Mouse (Mus musculus) skeletal muscle tissue, postnatal 0 days (tissue): ENCODE data around the gene Cfap99. TPM values are rescaled to one million over a fixed set of nuclear protein-coding genes. Genes with fewer than 3 reads are reported as not detected.

Experiments used
- polyA plus RNA-seq: library from polyadenylated mRNA; unstranded; fragments of >200 nt; fragmentation: Nextera tagmentation; extraction: Ambion mirVana; gene quantifications from 2 replicates; pipeline ENCODE4 v1.2.1, GENCODE M21; 2015

The Cfap99 gene
- not detected in 2 replicates for polyA plus RNA-seq

DNA sequence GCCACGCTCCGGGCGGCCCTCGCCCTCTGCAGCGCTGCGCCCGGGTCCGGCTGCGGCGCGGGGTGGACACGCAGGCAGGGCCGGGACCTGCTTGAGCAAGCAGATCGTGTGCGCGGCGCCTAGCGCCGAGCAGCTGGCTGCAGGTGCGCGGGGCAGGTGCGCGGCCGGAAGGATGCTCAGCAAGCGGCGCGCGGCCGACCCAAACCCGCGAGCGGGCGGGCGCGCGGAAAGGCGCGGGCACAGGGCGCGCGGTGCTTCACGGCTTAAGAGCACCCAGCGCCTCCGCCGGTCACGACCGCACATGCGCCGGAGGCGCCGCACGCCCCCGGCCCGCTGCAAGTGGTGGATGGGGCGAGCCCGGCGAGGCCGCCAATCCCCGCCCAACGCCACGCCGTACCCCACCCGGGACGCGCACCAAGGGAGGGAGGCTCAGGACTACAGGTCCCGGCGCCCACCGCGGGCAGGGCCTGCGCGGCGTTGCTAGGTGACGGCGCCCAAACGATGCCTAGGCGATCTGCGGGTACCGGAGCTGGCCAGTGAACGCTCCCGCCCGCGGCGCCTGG is at the start of gene Cfap99, which contains the start of gene Zfyve28:
Cfap99 (plus strand) TSS at position 447 of the 563 bp plus-strand sequence.
Zfyve28 (minus strand) TSS at position 296 of the 563 bp plus-strand sequence.

GRCm38 (mm10) chr5:34336097-34336774 is 47.8 kb downstream of the Cfap99 start, which contains the start of gene Rnf4:
Gene Rnf4, plus strand, starts transcription at chr5:34336289.

GRCm38 (mm10) chr5:34369341-34370021 is 81.1 kb downstream of the Cfap99 start, which contains the start of gene Fam193a:
Gene Fam193a, plus strand, starts transcription at chr5:34369933.

Other genes starting within 250 kb of the Cfap99 start
- gene Poln, start 119.2 kb upstream of the Cfap99 start, polyA plus RNA-seq: 3.9 and 7.0 TPM in 2 replicates
- gene Haus3, start 119.1 kb upstream of the Cfap99 start, polyA plus RNA-seq: 8.8 and 12.1 TPM in 2 replicates
- gene Mxd4, start 100.9 kb upstream of the Cfap99 start, polyA plus RNA-seq: 23.3 and 24.8 TPM in 2 replicates
- 0.62 and 0.85 TPM in 2 replicates for gene Zfyve28, start 151 bp upstream of the Cfap99 start, polyA plus RNA-seq
- 48.1 and 55.3 TPM in 2 replicates for gene Rnf4, start 47.7 kb downstream of the Cfap99 start, polyA plus RNA-seq
- gene Fam193a, start 81.3 kb downstream of the Cfap99 start, polyA plus RNA-seq: 5.1 and 5.7 TPM in 2 replicates
- gene Tnip2, start 225.4 kb downstream of the Cfap99 start, polyA plus RNA-seq: 9.3 and 10.3 TPM in 2 replicates
- 3.5 and 4.2 TPM in 2 replicates for gene Sh3bp2, start 237.2 kb downstream of the Cfap99 start, polyA plus RNA-seq